Mouse (Mus musculus): Measurements from ENCODE around the gene Zmynd8.

DNA sequence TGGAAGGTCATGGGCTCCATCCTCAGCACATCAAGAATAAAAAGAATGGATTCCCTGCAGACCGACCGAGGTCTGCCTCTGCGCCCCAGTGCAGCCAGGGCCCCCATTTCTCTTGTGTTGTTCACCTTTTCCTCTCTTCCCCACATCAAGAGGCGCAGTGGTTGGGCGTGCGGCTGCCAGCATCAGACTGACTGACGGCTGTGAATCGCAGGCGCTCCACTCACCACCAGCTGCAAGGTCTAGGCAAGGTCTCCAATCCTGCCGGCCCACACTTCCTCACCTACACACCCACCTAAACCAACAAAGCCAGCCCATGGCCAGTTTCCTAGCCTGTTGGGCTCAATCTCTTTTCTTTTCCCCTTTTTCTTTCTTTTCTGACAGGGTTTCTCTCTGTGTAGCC is 8.4 kb downstream of the Zmynd8 start:
- TF ChIP-seq CTCF (IDR thresholded peaks at IDR 0.05; ENCODE audit: borderline replicate concordance, insufficient read depth, low read depth, low read length) (no peak), POLR2A (IDR thresholded peaks at IDR 0.05; ENCODE audit: borderline replicate concordance, insufficient read depth, low read length) (no peak)
